Mouse (Mus musculus) B cell, adult 2 months (primary cell): Measurements from ENCODE around the gene Vps29.
"Not testable (repeated sequence)": the region's sequence is repeated elsewhere in the genome, so short reads cannot be mapped to it uniquely, and the experiment has no call there.

Source experiments
- DNase-seq, 2 experiments: peaks; one replicate each; pipeline ENCODE4 v3.0.0; 2022

Vps29 gene

GRCm38 (mm10) chr5:122353807-122354491, at the start of gene Vps29, which contains the start of gene Rad9b:
Gene Vps29 (plus strand): TSS chr5:122354369.
Gene Rad9b (minus strand): TSS chr5:122354233.
- peak; percentile 98 to 99 for DNase-seq

- DNase-seq, result no peak
Measured at GRCm38 (mm10) chr5:122304541-122304940, 49.6 kb upstream of the Vps29 start.

- no peak for DNase-seq
Measured at GRCm38 (mm10) chr5:122305472-122305871, 48.7 kb upstream of the Vps29 start.

GRCm38 (mm10) chr5:122306536-122306935, 47.6 kb upstream of the Vps29 start:
- DNase-seq, result no peak

GRCm38 (mm10) chr5:122310699-122311098, 43.5 kb upstream of the Vps29 start:
- DNase-seq, result peak in 1 of 2 experiments; percentile 23

- DNase-seq, result no peak
Measured at GRCm38 (mm10) chr5:122311692-122312091, 42.5 kb upstream of the Vps29 start.

GRCm38 (mm10) chr5:122312346-122312745, 41.8 kb upstream of the Vps29 start:
- no peak for DNase-seq

- no peak for DNase-seq
Measured at GRCm38 (mm10) chr5:122312942-122313684, 41.1 kb upstream of the Vps29 start.

GRCm38 (mm10) chr5:122314966-122315667, 39.1 kb upstream of the Vps29 start:
- peak; percentile 69 to 71 for DNase-seq

- no peak for DNase-seq
Measured at GRCm38 (mm10) chr5:122317329-122318045, 36.7 kb upstream of the Vps29 start.

GRCm38 (mm10) chr5:122318100-122318499, 36.1 kb upstream of the Vps29 start:
- DNase-seq, result peak; percentile 77 to 80

- DNase-seq, result not testable (repeated sequence)
Measured at GRCm38 (mm10) chr5:122318976-122319375, 35.2 kb upstream of the Vps29 start.

GRCm38 (mm10) chr5:122319474-122320204, 34.5 kb upstream of the Vps29 start:
- no peak for DNase-seq

- no peak for DNase-seq
Measured at GRCm38 (mm10) chr5:122320205-122320781, 33.9 kb upstream of the Vps29 start.

GRCm38 (mm10) chr5:122323523-122323922, 30.6 kb upstream of the Vps29 start:
- DNase-seq, result no peak

GRCm38 (mm10) chr5:122324608-122325431, 29.3 kb upstream of the Vps29 start:
- no peak for DNase-seq

- DNase-seq, result no peak
Measured at GRCm38 (mm10) chr5:122325477-122325876, 28.7 kb upstream of the Vps29 start.

GRCm38 (mm10) chr5:122327283-122327682, 26.9 kb upstream of the Vps29 start:
- DNase-seq, result no peak

GRCm38 (mm10) chr5:122330269-122330668, 23.9 kb upstream of the Vps29 start:
- no peak for DNase-seq

- DNase-seq, result no peak
Measured at GRCm38 (mm10) chr5:122334682-122335081, 19.5 kb upstream of the Vps29 start.
